Mouse (Mus musculus) hindbrain, embryonic 11.5 days (tissue): ENCODE results near the gene Zfp319. TPM values are rescaled to one million over a fixed set of nuclear protein-coding genes. Genes with fewer than 3 reads are reported as not detected.

Experiments used
- ATAC-seq: fragments of 200-750 bp; cut with Nextera tagmentation; 2 replicates; pipeline ENCODE4 v1.8.0; 2017; ENCODE audit warnings: mild to moderate bottlenecking, moderate TSS enrichment, moderate library complexity; ENCODE audit not compliant: low FRiP score
- DNase-seq: peaks from one replicate; pipeline ENCODE4 v3.0.0-alpha.2; 2015; ENCODE audit warnings: low spot score
- H3K27ac ChIP-seq: fragments of 300-500 bp; sonication (generic); 2 replicates; pipeline ENCODE4 v1.5.1; 2014; ENCODE audit warnings: mild to moderate bottlenecking, low read depth, low read length
- H3K27me3 ChIP-seq: fragments of 300-500 bp; sonication (generic); 2 replicates; pipeline ENCODE4 v1.6.1; 2014; ENCODE audit warnings: mild to moderate bottlenecking, low read length, moderate library complexity, mixed read lengths; ENCODE audit not compliant: control insufficient read depth, insufficient read depth
- H3K36me3 ChIP-seq: fragments of 300-500 bp; sonication (generic); 2 replicates; pipeline ENCODE4 v1.6.1; 2014; ENCODE audit warnings: mild to moderate bottlenecking, low read length, moderate library complexity, mixed read lengths; ENCODE audit not compliant: control insufficient read depth, insufficient read depth
- H3K4me1 ChIP-seq: fragments of 300-500 bp; sonication (generic); replicated peaks from 2 replicates; pipeline ENCODE4 v1.6.1; 2014; ENCODE audit warnings: low read length, mixed read lengths; ENCODE audit not compliant: control insufficient read depth, insufficient read depth
- H3K4me2 ChIP-seq: fragments of 300-500 bp; sonication (generic); replicated peaks from 2 replicates; pipeline ENCODE4 v1.6.1; 2014; ENCODE audit warnings: mild to moderate bottlenecking, low read depth, low read length
- H3K4me3 ChIP-seq: fragments of 300-500 bp; sonication (generic); 2 replicates; pipeline ENCODE4 v1.5.1; 2014; ENCODE audit warnings: low read depth, low read length
- H3K9ac ChIP-seq: fragments of 300-500 bp; sonication (generic); 2 replicates; pipeline ENCODE4 v1.6.1; 2014; ENCODE audit warnings: low read depth, low read length
- H3K9me3 ChIP-seq: fragments of 300-500 bp; sonication (generic); 2 replicates; pipeline ENCODE4 v1.6.1; 2016; ENCODE audit warnings: low read length; ENCODE audit not compliant: control insufficient read depth
- WGBS: fragments of 180-500 bp; shearing (Covaris S2); extraction: QIAGEN DNeasy Blood & Tissue Kit; methylation state at CpG from one replicate; pipeline ENCODE4 v1.1.7; 2014; 5-methylcytosine and 5-hydroxymethylcytosine counted together
- polyA plus RNA-seq: library from polyadenylated mRNA; unstranded; fragments of >200 nt; fragmentation: Nextera tagmentation; extraction: Ambion mirVana; gene quantifications from 2 replicates; pipeline ENCODE4 v1.2.1, GENCODE M21; 2014

The Zfp319 gene
- polyA plus RNA-seq, 1 experiment from 2014 or later, result 8.9 TPM

GRCm38 (mm10) chr8:95306431-95306830 lies 25.3 kb downstream of the Zfp319 start, which contains the start of gene Cngb1:
Gene Cngb1 (minus strand): TSS chr8:95306585.
- Histone ChIP-seq H3K4me2 (no peak within 1 kb of the TSS), H3K27ac (no peak within 1 kb of the TSS), H3K36me3 (no peaks in the 10 kb centered on the region), H3K4me3 (no peak within 1 kb of the TSS), H3K27me3 (no peaks in the 10 kb centered on the region), H3K4me1 (no peaks in the 10 kb centered on the region), H3K9ac (no peak within 1 kb of the TSS), H3K9me3 (no peaks in the 10 kb centered on the region)
- no peak for ATAC-seq
- no peak for DNase-seq
- WGBS, result 60% methylated on average over 6 of the region's 6 CpGs

- Histone ChIP-seq H3K36me3 (no peaks in the 10 kb centered on the region), H3K27me3 (no peaks in the 10 kb centered on the region), H3K4me1 (no peaks in the 10 kb centered on the region), H3K4me3 (no peak overlapping the region), H3K27ac (no peak overlapping the region), H3K9me3 (no peaks in the 10 kb centered on the region), H3K9ac (no peak overlapping the region), H3K4me2 (no peak overlapping the region)
- DNase-seq (no peak), ATAC-seq (no peak)
- WGBS, result 63% methylated on average over 4 of the region's 4 CpGs
These were observed 26.2 kb downstream of the Zfp319 start for GRCm38 (mm10) chr8:95305526-95305925.

GRCm38 (mm10) chr8:95302410-95302809 lies 29.3 kb downstream of the Zfp319 start:
- Histone ChIP-seq H3K36me3 (no peaks in the 10 kb centered on the region), H3K4me2 (no peak overlapping the region), H3K27ac (no peak overlapping the region), H3K27me3 (no peaks in the 10 kb centered on the region), H3K4me1 (no peaks in the 10 kb centered on the region), H3K9ac (no peak overlapping the region), H3K4me3 (no peak overlapping the region), H3K9me3 (no peaks in the 10 kb centered on the region)
- DNase-seq (peak; percentile 59), ATAC-seq (no peak)
- 30% methylated on average over 5 of the region's 5 CpGs for WGBS

- Histone ChIP-seq H3K9ac (no peak overlapping the region), H3K36me3 (no peaks in the 10 kb centered on the region), H3K27me3 (no peaks in the 10 kb centered on the region), H3K4me1 (no peaks in the 10 kb centered on the region), H3K27ac (no peak overlapping the region), H3K4me3 (no peak overlapping the region), H3K4me2 (no peak overlapping the region), H3K9me3 (no peaks in the 10 kb centered on the region)
- no peak for DNase-seq
- WGBS, result 81% methylated on average over 7 of the region's 7 CpGs
- no peak for ATAC-seq
These were observed 37.9 kb downstream of the Zfp319 start for GRCm38 (mm10) chr8:95293891-95294290.

GRCm38 (mm10) chr8:95293172-95293571 lies 38.6 kb downstream of the Zfp319 start:
- Histone ChIP-seq H3K9me3 (no peaks in the 10 kb centered on the region), H3K27me3 (no peaks in the 10 kb centered on the region), H3K4me2 (no peak overlapping the region), H3K27ac (no peak overlapping the region), H3K4me1 (no peaks in the 10 kb centered on the region), H3K36me3 (no peaks in the 10 kb centered on the region), H3K9ac (no peak overlapping the region), H3K4me3 (no peak overlapping the region)
- ATAC-seq (no peak), DNase-seq (no peak)
- 90% methylated on average over 11 of the region's 11 CpGs for WGBS

- no peak for ATAC-seq
- no peak overlapping the region for H3K4me2 ChIP-seq
- no peaks in the 10 kb centered on the region for H3K4me1 ChIP-seq
- no peak overlapping the region for H3K4me3 ChIP-seq
- no peak overlapping the region for H3K9ac ChIP-seq
- no peaks in the 10 kb centered on the region for H3K27me3 ChIP-seq
- no peaks in the 10 kb centered on the region for H3K9me3 ChIP-seq
- no peak overlapping the region for H3K27ac ChIP-seq
- 84% methylated on average over 6 of the region's 6 CpGs for WGBS
- no peak for DNase-seq
- H3K36me3 ChIP-seq, result no peaks in the 10 kb centered on the region
These were observed 42.6 kb downstream of the Zfp319 start for GRCm38 (mm10) chr8:95289066-95289650.

GRCm38 (mm10) chr8:95281493-95281892 lies 50.3 kb downstream of the Zfp319 start:
- no peak for DNase-seq
- Histone ChIP-seq H3K9me3 (no peaks in the 10 kb centered on the region), H3K4me3 (no peak overlapping the region), H3K9ac (no peak overlapping the region), H3K4me1 (no peaks in the 10 kb centered on the region), H3K4me2 (no peak overlapping the region), H3K36me3 (no peaks in the 10 kb centered on the region), H3K27me3 (no peaks in the 10 kb centered on the region), H3K27ac (no peak overlapping the region)
- ATAC-seq, result peak; percentile 51; the same call in 1 of the 2 replicates
- 65% methylated on average over 5 of the region's 5 CpGs for WGBS

Other genes starting within 250 kb of the Zfp319 start
- 5.2 and 5.7 TPM in 2 replicates for gene Kifc3, start 129.1 kb downstream of the Zfp319 start, polyA plus RNA-seq
- gene Cngb1, start 25.4 kb downstream of the Zfp319 start, polyA plus RNA-seq, result 0.66 and 0.71 TPM in 2 replicates
- not detected in 2 replicates for gene Tepp, start 21.4 kb downstream of the Zfp319 start, polyA plus RNA-seq
- 36.5 and 40.3 TPM in 2 replicates for gene Usb1, start 334 bp upstream of the Zfp319 start, polyA plus RNA-seq
- 13.0 and 15.7 TPM in 2 replicates for gene Mmp15, start 20.3 kb upstream of the Zfp319 start, polyA plus RNA-seq
- 141 and 145 TPM in 2 replicates for gene Cfap20, start 102.9 kb upstream of the Zfp319 start, polyA plus RNA-seq
- 14.2 and 19.1 TPM in 2 replicates for gene Csnk2a2, start 158.1 kb upstream of the Zfp319 start, polyA plus RNA-seq
- 2.4 and 2.5 TPM in 2 replicates for gene Ccdc113, start 202.1 kb upstream of the Zfp319 start, polyA plus RNA-seq
- gene Prss54, start 244.4 kb upstream of the Zfp319 start, polyA plus RNA-seq, result not detected in 2 replicates